Mouse (Mus musculus) lung, adult 2 months (tissue): ENCODE data around the gene Heatr5a.

Experiments
- CTCF ChIP-seq: fragments of 200-500 bp; IDR thresholded peaks from 2 replicates; pipeline ENCODE4 v1.5.1; 2011; ENCODE audit warnings: mild to moderate bottlenecking, low read length, control low read depth; ENCODE audit not compliant: insufficient read depth
- POLR2A ChIP-seq: fragments of 200-500 bp; IDR thresholded peaks from 2 replicates; pipeline ENCODE4 v1.6.1; 2011; ENCODE audit warnings: low read depth, mild to moderate bottlenecking, control low read depth, low read length, borderline replicate concordance; ENCODE audit errors: extremely low read depth

DNA sequence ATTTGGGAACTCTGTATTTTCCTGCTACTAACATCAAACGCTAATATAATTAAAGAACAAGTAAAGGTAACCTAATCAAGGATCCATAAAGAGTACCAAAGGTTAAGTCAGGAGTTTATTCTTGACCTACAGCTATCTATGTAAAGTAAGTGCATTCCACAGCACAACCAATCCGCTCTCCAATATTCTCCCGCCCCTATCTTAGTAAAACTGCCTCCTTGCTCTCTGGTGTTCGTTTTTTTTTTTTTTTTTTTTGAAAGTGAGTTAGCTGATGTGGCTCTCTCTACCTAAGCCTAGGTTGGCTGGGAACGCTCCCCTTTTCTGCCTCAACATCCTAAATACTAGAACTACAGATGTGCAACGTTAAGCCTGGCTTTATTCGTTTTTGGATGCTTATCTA, 1.2 kb downstream of the Heatr5a start:
- no peak for TF ChIP-seq CTCF
- TF ChIP-seq POLR2A = no peak
